ENCODE assay signal across 8 mouse cellular contexts in genomic region chr6:113342297-113342696, GRCm38 (mm10). TPM values are rescaled to one million over a fixed set of nuclear protein-coding genes. Genes with fewer than 3 reads are reported as not detected.
DNase-seq lines count a peak whose midpoint lies in the region; ATAC-seq lines count a peak whose summit lies in the region.

No protein-coding gene starts in this region.

- H3K4me2 ChIP-seq in kidney, embryonic 14.5 days (replicated peaks; ENCODE audit: low read depth, low read length): peak overlapping the region; percentile 70
- peak overlapping the region; percentile 84 for H3K4me2 ChIP-seq in forebrain, embryonic 16.5 days (ENCODE audit: low read length)
- H3K4me2 ChIP-seq in liver, embryonic 15.5 days: peak overlapping the region; percentile 20; the same call in 1 of the 2 replicates

- no peak for DNase-seq in kidney, adult 8-10 months
- no peak for DNase-seq in yolk sac, embryonic 10.5 days (ENCODE audit: low spot score)

- no peak for ATAC-seq in kidney, embryonic 14.5 days (ENCODE audit: low FRiP score, low TSS enrichment)
- no peak for ATAC-seq in forebrain, embryonic 16.5 days
- no peak for ATAC-seq in liver, embryonic 15.5 days (ENCODE audit: insufficient read depth)
- no peak for ATAC-seq in erythroblast, adult 5-6 weeks (replicated peaks; ENCODE audit: low FRiP score, poor library complexity, severe bottlenecking)
- ATAC-seq in granulocyte monocyte progenitor cell, adult 5-6 weeks (replicated peaks; ENCODE audit: poor library complexity, severe bottlenecking): no peak

- no peak overlapping the region for H3K9ac ChIP-seq in kidney, embryonic 14.5 days (ENCODE audit: low read depth, low read length)
- no peak overlapping the region for H3K9ac ChIP-seq in forebrain, embryonic 16.5 days (replicated peaks; ENCODE audit: low read depth, low read length)
- no peak overlapping the region for H3K9ac ChIP-seq in liver, embryonic 15.5 days

- H3K27ac ChIP-seq in kidney, embryonic 14.5 days (ENCODE audit: low read depth, low read length): peak overlapping the region; percentile 39; the same call in 1 of the 2 replicates
- H3K27ac ChIP-seq in brown adipose tissue, adult 24 weeks (replicated peaks; ENCODE audit: low read depth, low read length): peak overlapping the region; percentile 9; the same call in 1 of the 2 replicates
- peak overlapping the region; percentile 7; the same call in 1 of the 2 replicates for H3K27ac ChIP-seq in forebrain, embryonic 16.5 days (ENCODE audit: low read length)
- no peak overlapping the region for H3K27ac ChIP-seq in liver, embryonic 15.5 days (replicated peaks)

- 14% methylated on average over 4 of the region's 7 CpGs for WGBS in kidney, embryonic 14.5 days
- 60% methylated on average over 3 of the region's 7 CpGs for WGBS in forebrain, embryonic 16.5 days
- WGBS in liver, embryonic 15.5 days (ENCODE audit: insufficient replicate concordance): 29% methylated on average over 4 of the region's 7 CpGs

- peaks cover 23% of the 10 kb centered on the region for H3K4me1 ChIP-seq in kidney, embryonic 14.5 days (ENCODE audit: control insufficient read depth, insufficient read depth, low read length)
- peaks cover 12% of the 10 kb centered on the region for H3K4me1 ChIP-seq in brown adipose tissue, adult 24 weeks (ENCODE audit: control insufficient read depth, insufficient read depth, insufficient read length, low read length)
- H3K4me1 ChIP-seq in forebrain, embryonic 16.5 days (replicated peaks; ENCODE audit: control insufficient read depth, insufficient read depth, low read length): peaks cover 16% of the 10 kb centered on the region
- peaks cover 34% of the 10 kb centered on the region for H3K4me1 ChIP-seq in liver, embryonic 15.5 days (replicated peaks)

- H3K4me3 ChIP-seq in kidney, embryonic 14.5 days (ENCODE audit: low read length): peak overlapping the region; percentile 52; the same call in 1 of the 2 replicates
- peak overlapping the region; percentile 77 for H3K4me3 ChIP-seq in brown adipose tissue, adult 24 weeks (ENCODE audit: insufficient read depth, low read depth, low read length)
- peak overlapping the region; percentile 18 for H3K4me3 ChIP-seq in forebrain, embryonic 16.5 days (replicated peaks; ENCODE audit: low read length)
- H3K4me3 ChIP-seq in liver, embryonic 15.5 days (replicated peaks): no peak overlapping the region

- no peaks in the 10 kb centered on the region for H3K27me3 ChIP-seq in kidney, embryonic 14.5 days (ENCODE audit: control insufficient read depth, insufficient read depth, low read length)
- H3K27me3 ChIP-seq in forebrain, embryonic 16.5 days (replicated peaks; ENCODE audit: control insufficient read depth, insufficient read depth, low read length): no peaks in the 10 kb centered on the region
- H3K27me3 ChIP-seq in liver, embryonic 15.5 days: 0 out of 2 replicates have a peak, but pooled peaks cover 3% of the 10 kb centered on the region

- peaks cover 32% of the 10 kb centered on the region for H3K36me3 ChIP-seq in kidney, embryonic 14.5 days (ENCODE audit: control insufficient read depth, insufficient read depth, low read length)
- H3K36me3 ChIP-seq in forebrain, embryonic 16.5 days (ENCODE audit: control insufficient read depth, insufficient read depth): no peaks in the 10 kb centered on the region
- H3K36me3 ChIP-seq in liver, embryonic 15.5 days (replicated peaks): 0 out of 2 replicates have a peak, but pooled peaks cover 5% of the 10 kb centered on the region

- H3K9me3 ChIP-seq in kidney, embryonic 14.5 days (ENCODE audit: control insufficient read depth, low read length): no peaks in the 10 kb centered on the region
- H3K9me3 ChIP-seq in forebrain, embryonic 16.5 days (ENCODE audit: control insufficient read depth, low read length): no peaks in the 10 kb centered on the region
- H3K9me3 ChIP-seq in liver, embryonic 15.5 days (replicated peaks): no peaks in the 10 kb centered on the region

RNA-seq across cellular contexts. Expression of gene Camk1, which starts 1.5 kb away (rescaled TPM):
- 112 and 114 TPM in 2 replicates for polyA plus RNA-seq in kidney, embryonic 14.5 days (2014; fragmentation: Nextera tagmentation; extraction: Ambion mirVana)
- polyA plus RNA-seq in brown adipose tissue, adult 24 weeks (2012; ENCODE audit: insufficient read depth, insufficient read length, missing spikeins): 33.2 and 39.0 TPM in 2 replicates
- 78.9 and 99.3 TPM in 2 replicates for polyA plus RNA-seq in forebrain, embryonic 16.5 days (2015; fragmentation: Nextera tagmentation; extraction: Ambion mirVana)
- polyA plus RNA-seq in liver, embryonic 15.5 days (2015; fragmentation: Nextera tagmentation; extraction: Ambion mirVana): 18.2 and 21.1 TPM in 2 replicates
- 4.6 and 6.5 TPM in 2 replicates for total RNA-seq in erythroblast, adult 5-6 weeks (2015; ENCODE audit: low replicate concordance)
- total RNA-seq in erythroblast, adult 5-6 weeks (2017; ENCODE audit: low replicate concordance): 7.1 and 11.8 TPM in 2 replicates
- 18.7 and 23.0 TPM in 2 replicates for total RNA-seq in granulocyte monocyte progenitor cell, adult 5-6 weeks (2014; fragmentation: Nextera tagmentation)
- 17.2 and 18.3 TPM in 2 replicates for total RNA-seq in granulocyte monocyte progenitor cell, adult 5-6 weeks (2017)

RNA-seq across cellular contexts. Expression of gene Ogg1, which starts 15.5 kb away (rescaled TPM):
- 17.3 and 18.4 TPM in 2 replicates for polyA plus RNA-seq in kidney, embryonic 14.5 days (2014; fragmentation: Nextera tagmentation; extraction: Ambion mirVana)
- 18.0 and 18.7 TPM in 2 replicates for polyA plus RNA-seq in brown adipose tissue, adult 24 weeks (2012; ENCODE audit: insufficient read depth, insufficient read length, missing spikeins)
- 11.3 and 11.9 TPM in 2 replicates for polyA plus RNA-seq in forebrain, embryonic 16.5 days (2015; fragmentation: Nextera tagmentation; extraction: Ambion mirVana)
- polyA plus RNA-seq in liver, embryonic 15.5 days (2015; fragmentation: Nextera tagmentation; extraction: Ambion mirVana): 5.2 and 5.4 TPM in 2 replicates
- total RNA-seq in erythroblast, adult 5-6 weeks (2015; ENCODE audit: low replicate concordance): 0.63 and 3.1 TPM in 2 replicates
- total RNA-seq in erythroblast, adult 5-6 weeks (2017; ENCODE audit: low replicate concordance): 7.6 TPM in 1 of 2 replicates, not detected in the other
- total RNA-seq in granulocyte monocyte progenitor cell, adult 5-6 weeks (2014; fragmentation: Nextera tagmentation): 13.8 and 17.8 TPM in 2 replicates
- 6.4 and 7.9 TPM in 2 replicates for total RNA-seq in granulocyte monocyte progenitor cell, adult 5-6 weeks (2017)

RNA-seq across cellular contexts. Expression of gene Brpf1, which starts 35.4 kb away (rescaled TPM):
- 18.2 and 27.2 TPM in 2 replicates for polyA plus RNA-seq in kidney, embryonic 14.5 days (2014; fragmentation: Nextera tagmentation; extraction: Ambion mirVana)
- polyA plus RNA-seq in brown adipose tissue, adult 24 weeks (2012; ENCODE audit: insufficient read depth, insufficient read length, missing spikeins): 12.6 and 15.1 TPM in 2 replicates
- polyA plus RNA-seq in forebrain, embryonic 16.5 days (2015; fragmentation: Nextera tagmentation; extraction: Ambion mirVana): 19.9 and 20.3 TPM in 2 replicates
- polyA plus RNA-seq in liver, embryonic 15.5 days (2015; fragmentation: Nextera tagmentation; extraction: Ambion mirVana): 7.8 and 10.3 TPM in 2 replicates
- 12.1 and 19.2 TPM in 2 replicates for total RNA-seq in erythroblast, adult 5-6 weeks (2015; ENCODE audit: low replicate concordance)
- 14.3 and 16.0 TPM in 2 replicates for total RNA-seq in erythroblast, adult 5-6 weeks (2017; ENCODE audit: low replicate concordance)
- total RNA-seq in granulocyte monocyte progenitor cell, adult 5-6 weeks (2014; fragmentation: Nextera tagmentation): 48.4 and 53.2 TPM in 2 replicates
- 40.0 and 43.8 TPM in 2 replicates for total RNA-seq in granulocyte monocyte progenitor cell, adult 5-6 weeks (2017)

RNA-seq across cellular contexts. Expression of gene Tada3, which starts 35.4 kb away (rescaled TPM):
- 59.9 and 65.8 TPM in 2 replicates for polyA plus RNA-seq in kidney, embryonic 14.5 days (2014; fragmentation: Nextera tagmentation; extraction: Ambion mirVana)
- polyA plus RNA-seq in brown adipose tissue, adult 24 weeks (2012; ENCODE audit: insufficient read depth, insufficient read length, missing spikeins): 19.7 and 31.6 TPM in 2 replicates
- polyA plus RNA-seq in forebrain, embryonic 16.5 days (2015; fragmentation: Nextera tagmentation; extraction: Ambion mirVana): 83.3 and 88.8 TPM in 2 replicates
- 17.8 and 18.7 TPM in 2 replicates for polyA plus RNA-seq in liver, embryonic 15.5 days (2015; fragmentation: Nextera tagmentation; extraction: Ambion mirVana)
- 6.0 and 11.1 TPM in 2 replicates for total RNA-seq in erythroblast, adult 5-6 weeks (2015; ENCODE audit: low replicate concordance)
- 7.8 and 14.1 TPM in 2 replicates for total RNA-seq in erythroblast, adult 5-6 weeks (2017; ENCODE audit: low replicate concordance)
- total RNA-seq in granulocyte monocyte progenitor cell, adult 5-6 weeks (2014; fragmentation: Nextera tagmentation): 18.9 and 21.0 TPM in 2 replicates
- total RNA-seq in granulocyte monocyte progenitor cell, adult 5-6 weeks (2017): 9.7 and 13.8 TPM in 2 replicates

RNA-seq across cellular contexts. Expression of gene Arpc4, which starts 35.6 kb away (rescaled TPM):
- polyA plus RNA-seq in kidney, embryonic 14.5 days (2014; fragmentation: Nextera tagmentation; extraction: Ambion mirVana): 230 and 351 TPM in 2 replicates
- polyA plus RNA-seq in brown adipose tissue, adult 24 weeks (2012; ENCODE audit: insufficient read depth, insufficient read length, missing spikeins): 70.6 and 98.1 TPM in 2 replicates
- polyA plus RNA-seq in forebrain, embryonic 16.5 days (2015; fragmentation: Nextera tagmentation; extraction: Ambion mirVana): 407 and 414 TPM in 2 replicates
- polyA plus RNA-seq in liver, embryonic 15.5 days (2015; fragmentation: Nextera tagmentation; extraction: Ambion mirVana): 188 and 202 TPM in 2 replicates
- total RNA-seq in erythroblast, adult 5-6 weeks (2015; ENCODE audit: low replicate concordance): 44.5 and 54.8 TPM in 2 replicates
- total RNA-seq in erythroblast, adult 5-6 weeks (2017; ENCODE audit: low replicate concordance): 81.5 and 100 TPM in 2 replicates
- total RNA-seq in granulocyte monocyte progenitor cell, adult 5-6 weeks (2014; fragmentation: Nextera tagmentation): 223 and 277 TPM in 2 replicates
- 211 and 270 TPM in 2 replicates for total RNA-seq in granulocyte monocyte progenitor cell, adult 5-6 weeks (2017)

Comparison
In these comparisons a context has a peak if more than half of its experiments do, and no peak if none do; other contexts are left out.
1. H3K4me2 ChIP-seq: peak in every context shown above with its lines; median percentile 84 in forebrain, embryonic 16.5 days; 70 in kidney, embryonic 14.5 days; 20 in liver, embryonic 15.5 days.